Mouse (Mus musculus) ES-Bruce4 (cell line): ENCODE measurements at regions not wholly inside any gene's neighbourhood (a gene's known extent, or its start where the extent isn't known, plus 50 kb on each side); places are given as distances from the start of the nearest gene placed in this dataset.

Experiments
- CTCF ChIP-seq: IDR thresholded peaks from one replicate; pipeline ENCODE4 v1.8.1; 2011; ENCODE audit warnings: low read depth, low read length
- POLR2A ChIP-seq: IDR thresholded peaks from one replicate; pipeline ENCODE4 v1.8.1; 2011; ENCODE audit warnings: low read length; ENCODE audit not compliant: insufficient read depth

DNA sequence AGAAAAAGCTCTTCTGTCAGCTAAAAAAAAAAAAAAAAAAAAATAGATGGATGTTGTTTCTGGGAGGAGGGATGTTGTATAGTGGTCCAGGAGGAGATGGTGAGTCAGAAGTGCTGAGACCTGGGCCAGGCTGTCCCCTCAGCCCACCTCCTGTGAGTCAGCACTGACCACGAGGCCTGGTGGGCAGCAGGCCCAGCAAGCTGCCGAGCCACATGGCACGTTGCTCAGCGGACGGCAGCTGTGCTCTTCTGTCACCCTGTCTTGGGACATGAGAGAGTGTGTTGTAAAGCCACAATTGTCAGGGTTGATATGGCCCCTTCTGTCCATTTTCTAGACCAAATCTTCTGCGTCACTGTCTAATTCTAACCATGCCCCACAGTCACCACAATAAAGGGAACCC lies 83.9 kb downstream of the Ttc32 start:
- TF ChIP-seq CTCF (no peak), POLR2A (no peak)
